Mouse (Mus musculus): ENCODE results near the gene Xdh. TPM values are rescaled to one million over a fixed set of nuclear protein-coding genes. Genes with fewer than 3 reads are reported as not detected.

Xdh gene
- polyA plus RNA-seq, 1 experiment from 2014 or later, result 0.39 TPM

- no peak overlapping the region for H3K27ac ChIP-seq (ENCODE audit: low read depth, low read length)
- H3K36me3 ChIP-seq (ENCODE audit: control insufficient read depth, insufficient read depth, low read length), result no peaks in the 10 kb centered on the region
- H3K9ac ChIP-seq (ENCODE audit: low read depth, low read length), result no peak overlapping the region
- no peaks in the 10 kb centered on the region for H3K4me1 ChIP-seq (ENCODE audit: control insufficient read depth, insufficient read depth, low read length)
- H3K9me3 ChIP-seq (replicated peaks; ENCODE audit: control insufficient read depth, low read length), result no peaks in the 10 kb centered on the region
- H3K27me3 ChIP-seq (ENCODE audit: control insufficient read depth, insufficient read depth, low read length), result no peaks in the 10 kb centered on the region
- 75% methylated on average over 4 of the region's 4 CpGs for WGBS (ENCODE audit: insufficient replicate concordance)
- H3K4me3 ChIP-seq (ENCODE audit: low read depth, low read length), result no peak overlapping the region
- no peak overlapping the region for H3K4me2 ChIP-seq
- ATAC-seq (replicated peaks; ENCODE audit: insufficient number of reproducible peaks, low FRiP score, low TSS enrichment), result no peak
These were observed 21.3 kb upstream of the Xdh start for GRCm38 (mm10) chr17:73971291-73971690.

GRCm38 (mm10) chr17:73970361-73971027 lies 20.5 kb upstream of the Xdh start:
- Histone ChIP-seq H3K4me3 (ENCODE audit: low read depth, low read length) (no peak overlapping the region), H3K36me3 (ENCODE audit: control insufficient read depth, insufficient read depth, low read length) (no peaks in the 10 kb centered on the region), H3K4me1 (ENCODE audit: control insufficient read depth, insufficient read depth, low read length) (no peaks in the 10 kb centered on the region), H3K9ac (ENCODE audit: low read depth, low read length) (no peak overlapping the region), H3K4me2 (no peak overlapping the region), H3K9me3 (replicated peaks; ENCODE audit: control insufficient read depth, low read length) (no peaks in the 10 kb centered on the region), H3K27ac (ENCODE audit: low read depth, low read length) (no peak overlapping the region), H3K27me3 (ENCODE audit: control insufficient read depth, insufficient read depth, low read length) (no peaks in the 10 kb centered on the region)
- 45% methylated on average over 3 of the region's 3 CpGs for WGBS (ENCODE audit: insufficient replicate concordance)
- ATAC-seq (replicated peaks; ENCODE audit: insufficient number of reproducible peaks, low FRiP score, low TSS enrichment), result 0 out of 2 replicates have a peak, but pooled peaks have one; percentile 22

- 78% methylated on average over 9 of the region's 9 CpGs for WGBS (ENCODE audit: insufficient replicate concordance)
- Histone ChIP-seq H3K27me3 (ENCODE audit: control insufficient read depth, insufficient read depth, low read length) (peaks cover 3% of the 10 kb centered on the region; the same call in 1 of the 2 replicates), H3K27ac (ENCODE audit: low read depth, low read length) (no peak overlapping the region), H3K4me3 (ENCODE audit: low read depth, low read length) (no peak overlapping the region), H3K36me3 (ENCODE audit: control insufficient read depth, insufficient read depth, low read length) (no peaks in the 10 kb centered on the region), H3K4me2 (no peak overlapping the region), H3K4me1 (ENCODE audit: control insufficient read depth, insufficient read depth, low read length) (no peaks in the 10 kb centered on the region), H3K9ac (ENCODE audit: low read depth, low read length) (no peak overlapping the region), H3K9me3 (replicated peaks; ENCODE audit: control insufficient read depth, low read length) (no peaks in the 10 kb centered on the region)
- no peak for ATAC-seq (replicated peaks; ENCODE audit: insufficient number of reproducible peaks, low FRiP score, low TSS enrichment)
These were observed 14.9 kb upstream of the Xdh start for GRCm38 (mm10) chr17:73964856-73965255.

DNA sequence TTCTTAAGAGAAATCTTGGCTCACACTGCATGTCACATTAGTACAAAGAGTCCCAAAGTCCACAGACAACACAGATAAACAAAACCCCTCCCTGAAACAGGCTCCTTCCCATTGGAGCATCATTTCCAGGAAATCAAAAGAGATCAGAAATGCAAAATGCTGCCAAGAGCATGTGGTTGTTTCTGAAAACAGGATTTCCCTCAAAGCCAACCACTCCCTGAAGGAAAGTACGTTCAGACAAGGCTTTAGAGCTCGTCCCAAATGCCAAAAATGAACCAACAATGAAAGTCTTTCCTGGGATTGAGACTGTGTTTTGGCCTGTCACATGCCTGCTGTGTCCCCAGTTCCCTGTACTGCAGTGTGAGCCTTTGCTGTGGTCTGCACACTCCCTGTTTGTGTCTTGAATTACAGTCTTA lies 12.6 kb upstream of the Xdh start:
- Histone ChIP-seq H3K9ac (ENCODE audit: low read depth, low read length) (no peak overlapping the region), H3K4me3 (ENCODE audit: low read depth, low read length) (no peak overlapping the region), H3K27me3 (ENCODE audit: control insufficient read depth, insufficient read depth, low read length) (peaks cover 3% of the 10 kb centered on the region; the same call in 1 of the 2 replicates), H3K36me3 (ENCODE audit: control insufficient read depth, insufficient read depth, low read length) (no peaks in the 10 kb centered on the region), H3K27ac (ENCODE audit: low read depth, low read length) (no peak overlapping the region), H3K4me1 (ENCODE audit: control insufficient read depth, insufficient read depth, low read length) (no peaks in the 10 kb centered on the region), H3K9me3 (replicated peaks; ENCODE audit: control insufficient read depth, low read length) (no peaks in the 10 kb centered on the region), H3K4me2 (no peak overlapping the region)
- no peak for ATAC-seq (replicated peaks; ENCODE audit: insufficient number of reproducible peaks, low FRiP score, low TSS enrichment)
- 57% methylated on average over 2 of the region's 2 CpGs for WGBS (ENCODE audit: insufficient replicate concordance)

GRCm38 (mm10) chr17:73961801-73962403 lies 11.9 kb upstream of the Xdh start:
- WGBS (ENCODE audit: insufficient replicate concordance), result 67% methylated on average over 1 of the region's 1 CpGs
- no peak overlapping the region for H3K27ac ChIP-seq (ENCODE audit: low read depth, low read length)
- no peaks in the 10 kb centered on the region for H3K36me3 ChIP-seq (ENCODE audit: control insufficient read depth, insufficient read depth, low read length)

DNA sequence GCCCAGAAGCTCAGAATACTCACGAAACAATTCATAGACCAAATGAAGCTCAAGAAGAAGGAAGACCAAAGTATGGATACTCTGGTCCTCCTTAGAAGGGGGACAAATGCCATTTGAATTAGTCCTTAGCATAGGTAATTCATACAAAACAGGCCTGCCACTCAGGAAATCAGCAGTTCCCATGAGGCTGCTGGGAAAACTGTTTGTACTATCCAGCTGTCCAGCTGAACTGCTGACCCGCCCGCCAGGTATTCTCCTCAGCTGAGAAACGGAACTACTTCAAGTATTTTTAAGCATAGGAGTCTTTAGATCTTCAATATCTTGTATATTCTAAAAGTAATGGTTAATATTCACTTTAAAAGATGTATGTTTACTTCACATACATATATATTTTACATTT lies 10.7 kb upstream of the Xdh start:
- H3K9me3 ChIP-seq (replicated peaks; ENCODE audit: control insufficient read depth, low read length), result no peaks in the 10 kb centered on the region
- H3K4me2 ChIP-seq, result no peak overlapping the region
- H3K27ac ChIP-seq (ENCODE audit: low read depth, low read length), result no peak overlapping the region
- H3K9ac ChIP-seq (ENCODE audit: low read depth, low read length), result no peak overlapping the region
- ATAC-seq (replicated peaks; ENCODE audit: insufficient number of reproducible peaks, low FRiP score, low TSS enrichment), result no peak
- no peak overlapping the region for H3K4me3 ChIP-seq (ENCODE audit: low read depth, low read length)
- peaks cover 3% of the 10 kb centered on the region; the same call in 1 of the 2 replicates for H3K27me3 ChIP-seq (ENCODE audit: control insufficient read depth, insufficient read depth, low read length)
- no peaks in the 10 kb centered on the region for H3K4me1 ChIP-seq (ENCODE audit: control insufficient read depth, insufficient read depth, low read length)
- no peaks in the 10 kb centered on the region for H3K36me3 ChIP-seq (ENCODE audit: control insufficient read depth, insufficient read depth, low read length)
- 81% methylated on average over 4 of the region's 4 CpGs for WGBS (ENCODE audit: insufficient replicate concordance)

More at GRCm38 (mm10) chr17:73961801-73962403, 11.9 kb upstream of the Xdh start:
- Histone ChIP-seq H3K4me2 (no peak overlapping the region), H3K4me1 (ENCODE audit: control insufficient read depth, insufficient read depth, low read length) (no peaks in the 10 kb centered on the region), H3K9ac (ENCODE audit: low read depth, low read length) (no peak overlapping the region), H3K4me3 (ENCODE audit: low read depth, low read length) (no peak overlapping the region), H3K27me3 (ENCODE audit: control insufficient read depth, insufficient read depth, low read length) (peaks cover 3% of the 10 kb centered on the region; the same call in 1 of the 2 replicates), H3K9me3 (replicated peaks; ENCODE audit: control insufficient read depth, low read length) (no peaks in the 10 kb centered on the region)
- no peak for ATAC-seq (replicated peaks; ENCODE audit: insufficient number of reproducible peaks, low FRiP score, low TSS enrichment)

GRCm38 (mm10) chr17:73952103-73952521 lies 2.1 kb upstream of the Xdh start:
- no peak overlapping the region for H3K27ac ChIP-seq (ENCODE audit: low read depth, low read length)
- H3K4me2 ChIP-seq, result no peak overlapping the region
- H3K4me3 ChIP-seq (ENCODE audit: low read depth, low read length), result no peak overlapping the region
- WGBS (ENCODE audit: insufficient replicate concordance), result 88% methylated on average over 4 of the region's 4 CpGs
- H3K27me3 ChIP-seq (ENCODE audit: control insufficient read depth, insufficient read depth, low read length), result no peaks in the 10 kb centered on the region
- H3K9ac ChIP-seq (ENCODE audit: low read depth, low read length), result no peak overlapping the region
- H3K4me1 ChIP-seq (ENCODE audit: control insufficient read depth, insufficient read depth, low read length), result no peaks in the 10 kb centered on the region
- no peaks in the 10 kb centered on the region for H3K9me3 ChIP-seq (replicated peaks; ENCODE audit: control insufficient read depth, low read length)
- H3K36me3 ChIP-seq (ENCODE audit: control insufficient read depth, insufficient read depth, low read length), result no peaks in the 10 kb centered on the region
- ATAC-seq (replicated peaks; ENCODE audit: insufficient number of reproducible peaks, low FRiP score, low TSS enrichment), result no peak

DNA sequence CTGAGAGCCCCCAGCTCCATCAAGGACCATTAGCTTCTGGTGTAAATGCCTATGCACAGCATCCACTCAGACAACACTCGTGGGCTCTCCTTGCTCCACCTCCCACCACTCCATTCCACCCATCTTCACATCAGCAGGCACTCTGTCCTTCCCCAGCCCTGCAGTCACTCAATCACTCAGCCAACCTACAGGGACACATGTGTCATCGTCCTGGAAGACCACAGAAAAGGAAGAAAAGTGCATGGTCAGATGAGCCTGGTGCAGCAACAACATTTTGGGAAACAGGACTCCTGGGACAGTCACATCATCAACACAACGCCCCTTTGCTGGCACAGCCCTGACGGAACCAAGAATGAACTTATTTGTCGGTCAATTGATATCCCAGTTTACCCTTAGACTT lies 974 bp upstream of the Xdh start:
- H3K27me3 ChIP-seq (ENCODE audit: control insufficient read depth, insufficient read depth, low read length), result no peaks in the 10 kb centered on the region
- no peak overlapping the region for H3K4me3 ChIP-seq (ENCODE audit: low read depth, low read length)
- H3K27ac ChIP-seq (ENCODE audit: low read depth, low read length), result no peak overlapping the region
- no peaks in the 10 kb centered on the region for H3K4me1 ChIP-seq (ENCODE audit: control insufficient read depth, insufficient read depth, low read length)
- H3K9ac ChIP-seq (ENCODE audit: low read depth, low read length), result no peak overlapping the region
- no peak for ATAC-seq (replicated peaks; ENCODE audit: insufficient number of reproducible peaks, low FRiP score, low TSS enrichment)
- no peak overlapping the region for H3K4me2 ChIP-seq
- WGBS (ENCODE audit: insufficient replicate concordance), result 73% methylated on average over 5 of the region's 5 CpGs
- no peaks in the 10 kb centered on the region for H3K36me3 ChIP-seq (ENCODE audit: control insufficient read depth, insufficient read depth, low read length)
- no peaks in the 10 kb centered on the region for H3K9me3 ChIP-seq (replicated peaks; ENCODE audit: control insufficient read depth, low read length)

DNA sequence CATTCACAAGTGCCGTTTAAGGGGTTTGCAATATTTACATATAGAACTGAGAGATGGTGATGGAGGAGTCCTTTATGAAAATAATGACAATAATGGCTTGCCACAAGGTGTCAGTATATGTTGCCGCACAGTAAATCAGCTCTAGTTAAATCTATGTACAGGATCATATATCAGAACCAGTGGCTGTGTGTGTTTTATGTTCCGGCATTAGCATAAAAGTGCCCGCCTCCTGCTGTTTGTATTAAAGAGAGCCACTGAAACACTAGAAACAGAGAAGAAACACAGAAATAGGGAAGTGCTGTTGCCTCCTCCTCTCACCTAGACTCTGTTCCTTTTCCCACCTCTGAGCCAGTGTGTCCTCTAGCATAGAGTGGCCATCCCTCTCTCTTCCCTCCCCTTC lies 498 bp downstream of the Xdh start:
- Histone ChIP-seq H3K36me3 (ENCODE audit: control insufficient read depth, insufficient read depth, low read length) (no peaks in the 10 kb centered on the region), H3K9me3 (replicated peaks; ENCODE audit: control insufficient read depth, low read length) (no peaks in the 10 kb centered on the region), H3K27me3 (ENCODE audit: control insufficient read depth, insufficient read depth, low read length) (no peaks in the 10 kb centered on the region), H3K4me3 (ENCODE audit: low read depth, low read length) (no peak overlapping the region), H3K4me1 (ENCODE audit: control insufficient read depth, insufficient read depth, low read length) (no peaks in the 10 kb centered on the region), H3K9ac (ENCODE audit: low read depth, low read length) (no peak overlapping the region), H3K27ac (ENCODE audit: low read depth, low read length) (no peak overlapping the region), H3K4me2 (no peak overlapping the region)
- no peak for ATAC-seq (replicated peaks; ENCODE audit: insufficient number of reproducible peaks, low FRiP score, low TSS enrichment)
- WGBS (ENCODE audit: insufficient replicate concordance), result 80% methylated on average over 4 of the region's 4 CpGs
